Mouse (Mus musculus) lung, embryonic 16.5 days (tissue): ENCODE measurements around the gene Olfr1219. TPM values are rescaled to one million over a fixed set of nuclear protein-coding genes. Genes with fewer than 3 reads are reported as not detected.

Experiments used
- ATAC-seq: fragments of 200-750 bp; cut with Nextera tagmentation; 2 replicates; pipeline ENCODE4 v1.8.0; 2017; ENCODE audit warnings: low read depth, mild to moderate bottlenecking, moderate library complexity
- H3K27ac ChIP-seq: fragments of 300-500 bp; sonication (generic); 2 replicates; pipeline ENCODE4 v1.5.1; 2014; ENCODE audit warnings: mild to moderate bottlenecking, control low read depth, low read length
- H3K27me3 ChIP-seq: fragments of 300-500 bp; sonication (generic); 2 replicates; pipeline ENCODE4 v1.6.1; 2014; ENCODE audit warnings: low read depth, low read length, mixed read lengths; ENCODE audit not compliant: control insufficient read depth, insufficient read depth
- H3K36me3 ChIP-seq: fragments of 300-500 bp; sonication (generic); 2 replicates; pipeline ENCODE4 v1.6.1; 2014; ENCODE audit warnings: low read length; ENCODE audit not compliant: control insufficient read depth, insufficient read depth
- H3K4me1 ChIP-seq: fragments of 300-500 bp; sonication (generic); replicated peaks from 2 replicates; pipeline ENCODE4 v1.6.1; 2014; ENCODE audit warnings: low read length, mixed read lengths; ENCODE audit not compliant: control insufficient read depth, insufficient read depth
- H3K4me2 ChIP-seq: fragments of 300-500 bp; sonication (generic); 2 replicates; pipeline ENCODE4 v1.6.1; 2014; ENCODE audit warnings: low read depth, low read length, control low read depth
- H3K4me3 ChIP-seq: fragments of 300-500 bp; sonication (generic); 2 replicates; pipeline ENCODE4 v1.5.1; 2014; ENCODE audit warnings: mild to moderate bottlenecking, low read length, control low read depth
- H3K9ac ChIP-seq: fragments of 300-500 bp; sonication (generic); 2 replicates; pipeline ENCODE4 v1.6.1; 2014; ENCODE audit warnings: low read length, control low read depth
- H3K9me3 ChIP-seq: fragments of 300-500 bp; sonication (generic); 2 replicates; pipeline ENCODE4 v1.6.1; 2016; ENCODE audit warnings: low read length; ENCODE audit not compliant: control insufficient read depth
- WGBS: fragments of 180-500 bp; shearing (Covaris S2); extraction: QIAGEN DNeasy Blood & Tissue Kit; methylation state at CpG from one replicate; pipeline ENCODE4 v1.1.7; 2014; 5-methylcytosine and 5-hydroxymethylcytosine counted together
- polyA plus RNA-seq: library from polyadenylated mRNA; unstranded; fragments of >200 nt; fragmentation: Nextera tagmentation; extraction: Ambion mirVana; gene quantifications from 2 replicates; pipeline ENCODE4 v1.2.1, GENCODE M21; 2015

Gene Olfr1219
- polyA plus RNA-seq: not detected in 2 replicates

GRCm38 (mm10) chr2:89083413-89083812 is at the start of gene Olfr1219:
Olfr1219 (minus strand) TSS chr2:89083513.
- Histone ChIP-seq H3K27me3 (no peaks in the 10 kb centered on the region), H3K4me2 (no peak within 1 kb of the TSS), H3K27ac (no peak within 1 kb of the TSS), H3K9ac (no peak within 1 kb of the TSS), H3K4me3 (no peak within 1 kb of the TSS), H3K4me1 (no peaks in the 10 kb centered on the region), H3K9me3 (no peaks in the 10 kb centered on the region), H3K36me3 (no peaks in the 10 kb centered on the region)
- 52% methylated on average over 1 of the region's 1 CpGs for WGBS
- ATAC-seq: no peak

- Histone ChIP-seq H3K27me3 (no peaks in the 10 kb centered on the region), H3K9me3 (no peaks in the 10 kb centered on the region), H3K9ac (no peak within 1 kb of the TSS), H3K4me2 (no peak within 1 kb of the TSS), H3K4me1 (no peaks in the 10 kb centered on the region), H3K36me3 (no peaks in the 10 kb centered on the region), H3K4me3 (no peak within 1 kb of the TSS), H3K27ac (no peak within 1 kb of the TSS)
- no peak for ATAC-seq
- 36% methylated on average over 3 of the region's 3 CpGs for WGBS
Measured at GRCm38 (mm10) chr2:89132954-89133353, 49.6 kb upstream of the Olfr1219 start, which contains the start of gene Olfr1222. Olfr1222 (minus strand) TSS chr2:89133054.

GRCm38 (mm10) chr2:89117183-89117582 is 33.9 kb upstream of the Olfr1219 start, which contains the start of gene Olfr1221:
Olfr1221 (minus strand) TSS chr2:89117283.
- no peaks in the 10 kb centered on the region for H3K27me3 ChIP-seq
- H3K4me1 ChIP-seq: no peaks in the 10 kb centered on the region
- no peak within 1 kb of the TSS for H3K4me3 ChIP-seq
- no peaks in the 10 kb centered on the region for H3K36me3 ChIP-seq
- no peaks in the 10 kb centered on the region for H3K9me3 ChIP-seq
- no peak within 1 kb of the TSS for H3K27ac ChIP-seq
- H3K9ac ChIP-seq: no peak within 1 kb of the TSS
- no peak for ATAC-seq
- WGBS: 71% methylated on average over 2 of the region's 2 CpGs
- H3K4me2 ChIP-seq: no peak within 1 kb of the TSS

GRCm38 (mm10) chr2:89106735-89107134 is 23.4 kb upstream of the Olfr1219 start, which contains the start of gene Olfr1220:
Olfr1220 (minus strand) TSS chr2:89106835.
- no peak within 1 kb of the TSS for H3K9ac ChIP-seq
- no peaks in the 10 kb centered on the region for H3K9me3 ChIP-seq
- H3K4me3 ChIP-seq: no peak within 1 kb of the TSS
- 67% methylated on average over 3 of the region's 3 CpGs for WGBS
- no peak within 1 kb of the TSS for H3K4me2 ChIP-seq
- H3K27ac ChIP-seq: no peak within 1 kb of the TSS
- H3K4me1 ChIP-seq: no peaks in the 10 kb centered on the region
- H3K36me3 ChIP-seq: no peaks in the 10 kb centered on the region
- no peaks in the 10 kb centered on the region for H3K27me3 ChIP-seq
- no peak for ATAC-seq

- Histone ChIP-seq H3K27me3 (no peaks in the 10 kb centered on the region), H3K4me3 (no peak overlapping the region), H3K4me1 (no peaks in the 10 kb centered on the region), H3K9me3 (no peaks in the 10 kb centered on the region), H3K9ac (no peak overlapping the region), H3K4me2 (no peak overlapping the region), H3K27ac (no peak overlapping the region), H3K36me3 (no peaks in the 10 kb centered on the region)
- ATAC-seq: no peak
Measured at GRCm38 (mm10) chr2:89105651-89106050, 22.3 kb upstream of the Olfr1219 start.

GRCm38 (mm10) chr2:89093848-89094247 is 10.5 kb upstream of the Olfr1219 start:
- H3K4me1 ChIP-seq: no peaks in the 10 kb centered on the region
- no peak overlapping the region for H3K27ac ChIP-seq
- H3K27me3 ChIP-seq: no peaks in the 10 kb centered on the region
- H3K4me3 ChIP-seq: no peak overlapping the region
- ATAC-seq: no peak
- H3K4me2 ChIP-seq: no peak overlapping the region
- 92% methylated on average over 1 of the region's 1 CpGs for WGBS
- no peaks in the 10 kb centered on the region for H3K36me3 ChIP-seq
- H3K9me3 ChIP-seq: no peaks in the 10 kb centered on the region
- no peak overlapping the region for H3K9ac ChIP-seq

GRCm38 (mm10) chr2:89081487-89081886 is 1.8 kb downstream of the Olfr1219 start:
- H3K4me1 ChIP-seq: no peaks in the 10 kb centered on the region
- H3K27me3 ChIP-seq: no peaks in the 10 kb centered on the region
- H3K9ac ChIP-seq: no peak overlapping the region
- no peak overlapping the region for H3K27ac ChIP-seq
- H3K9me3 ChIP-seq: no peaks in the 10 kb centered on the region
- no peak overlapping the region for H3K4me3 ChIP-seq
- no peaks in the 10 kb centered on the region for H3K36me3 ChIP-seq
- ATAC-seq: no peak
- no peak overlapping the region for H3K4me2 ChIP-seq

GRCm38 (mm10) chr2:89061087-89061486 is 22.2 kb downstream of the Olfr1219 start, which contains the start of gene Olfr1218:
Olfr1218 (minus strand) TSS chr2:89061187.
- ATAC-seq: no peak
- no peak within 1 kb of the TSS for H3K4me3 ChIP-seq
- H3K4me1 ChIP-seq: no peaks in the 10 kb centered on the region
- H3K36me3 ChIP-seq: no peaks in the 10 kb centered on the region
- no peak within 1 kb of the TSS for H3K27ac ChIP-seq
- no peaks in the 10 kb centered on the region for H3K9me3 ChIP-seq
- no peak within 1 kb of the TSS for H3K4me2 ChIP-seq
- H3K27me3 ChIP-seq: no peaks in the 10 kb centered on the region
- no peak within 1 kb of the TSS for H3K9ac ChIP-seq

- H3K9me3 ChIP-seq: no peaks in the 10 kb centered on the region
- WGBS: 50% methylated on average over 2 of the region's 2 CpGs
- ATAC-seq: no peak
Measured at GRCm38 (mm10) chr2:89031965-89032364, 51.3 kb downstream of the Olfr1219 start, which contains the start of gene Olfr1217. Olfr1217 (minus strand) TSS chr2:89032065.

More at GRCm38 (mm10) chr2:89031965-89032364, 51.3 kb downstream of the Olfr1219 start, which contains the start of gene Olfr1217:
- Histone ChIP-seq H3K4me3 (no peak within 1 kb of the TSS), H3K4me2 (no peak within 1 kb of the TSS), H3K27ac (no peak within 1 kb of the TSS), H3K9ac (no peak within 1 kb of the TSS), H3K4me1 (no peaks in the 10 kb centered on the region), H3K27me3 (no peaks in the 10 kb centered on the region), H3K36me3 (no peaks in the 10 kb centered on the region)
